Mouse (Mus musculus) liver, embryonic 11.5 days (tissue): ENCODE measurements around the gene Emb. TPM values are rescaled to one million over a fixed set of nuclear protein-coding genes. Genes with fewer than 3 reads are reported as not detected.
A peak's percentile ranks its signal among the peaks of the same experiment; 100 is the strongest.

Experiments
- ATAC-seq: fragments of 200-750 bp; cut with Nextera tagmentation; replicated peaks from 2 replicates; pipeline ENCODE4 v1.8.0; 2017; ENCODE audit warnings: moderate number of reproducible peaks, mild to moderate bottlenecking, moderate TSS enrichment, moderate library complexity; ENCODE audit not compliant: low FRiP score
- DNase-seq: peaks from one replicate; pipeline ENCODE4 v3.0.0-alpha.2; 2017; ENCODE audit warnings: low spot score
- H3K27ac ChIP-seq: fragments of 300-500 bp; sonication (generic); 2 replicates; pipeline ENCODE4 v1.5.1; 2014; ENCODE audit warnings: mild to moderate bottlenecking, low read depth, low read length, control low read depth
- H3K27me3 ChIP-seq: fragments of 300-500 bp; sonication (generic); replicated peaks from 2 replicates; pipeline ENCODE4 v1.6.1; 2014; ENCODE audit warnings: low read length, mixed read lengths; ENCODE audit not compliant: control insufficient read depth, insufficient read depth
- H3K36me3 ChIP-seq: fragments of 300-500 bp; sonication (generic); 2 replicates; pipeline ENCODE4 v1.6.1; 2014; ENCODE audit warnings: mild to moderate bottlenecking, low read length, moderate library complexity, mixed read lengths; ENCODE audit not compliant: control insufficient read depth, insufficient read depth
- H3K4me1 ChIP-seq: fragments of 300-500 bp; sonication (generic); replicated peaks from 2 replicates; pipeline ENCODE4 v1.6.1; 2014; ENCODE audit warnings: low read length, mixed read lengths; ENCODE audit not compliant: control insufficient read depth, insufficient read depth
- H3K4me2 ChIP-seq: fragments of 300-500 bp; sonication (generic); 2 replicates; pipeline ENCODE4 v1.6.1; 2014; ENCODE audit warnings: mild to moderate bottlenecking, control low read depth, moderate library complexity
- H3K4me3 ChIP-seq: fragments of 300-500 bp; sonication (generic); 2 replicates; pipeline ENCODE4 v1.5.1; 2014; ENCODE audit warnings: low read depth, low read length, control low read depth
- H3K9ac ChIP-seq: fragments of 300-500 bp; sonication (generic); 2 replicates; pipeline ENCODE4 v1.6.1; 2014; ENCODE audit warnings: low read depth, low read length, control low read depth
- H3K9me3 ChIP-seq: fragments of 300-500 bp; sonication (generic); 2 replicates; pipeline ENCODE4 v1.6.1; 2016; ENCODE audit warnings: low read length, inconsistent platforms, mixed read lengths; ENCODE audit not compliant: control insufficient read depth
- WGBS: fragments of 180-500 bp; shearing (Covaris S2); extraction: QIAGEN DNeasy Blood & Tissue Kit; methylation state at CpG from one replicate; pipeline ENCODE4 v1.1.7; 2014; 5-methylcytosine and 5-hydroxymethylcytosine counted together
- polyA plus RNA-seq: library from polyadenylated mRNA; unstranded; fragments of >200 nt; fragmentation: Nextera tagmentation; extraction: Ambion mirVana; gene quantifications from 2 replicates; pipeline ENCODE4 v1.2.1, GENCODE M21; 2014

Emb gene
- polyA plus RNA-seq, 1 experiment from 2014 or later, result 27.4 TPM

DNA sequence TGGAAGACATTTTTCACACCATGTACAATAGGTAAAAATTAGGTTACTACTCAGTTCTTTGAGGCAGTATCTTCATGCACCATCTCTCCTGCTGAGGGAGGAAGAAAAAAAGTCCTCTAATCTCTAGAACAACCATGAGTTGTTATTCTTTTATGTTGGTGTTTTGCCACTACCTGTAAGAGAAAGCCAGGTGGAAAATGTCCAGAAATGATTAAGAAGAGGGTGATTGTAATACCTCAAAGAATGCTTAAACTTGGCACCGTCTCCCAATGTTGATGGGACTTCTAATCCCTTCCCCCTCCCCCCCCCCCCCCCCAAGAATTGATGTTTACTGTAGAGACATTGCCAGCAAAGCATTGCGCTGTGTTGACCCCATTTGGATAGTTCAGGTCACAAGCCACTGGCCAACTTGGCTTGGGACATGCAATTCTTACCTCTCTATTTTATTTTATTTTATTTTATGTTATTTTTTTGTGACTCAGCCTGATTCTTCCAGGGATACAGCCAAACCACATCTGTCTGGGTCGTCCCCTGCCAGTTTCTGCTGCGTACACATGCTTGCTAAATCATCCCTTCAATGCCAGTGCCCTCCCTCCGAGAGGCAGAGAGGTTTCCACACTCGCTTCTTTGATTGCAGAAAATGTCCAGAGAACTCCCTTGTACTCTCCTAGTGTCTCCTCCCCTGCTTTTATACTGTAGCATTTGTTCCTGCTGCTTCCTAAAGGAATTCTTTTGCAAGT lies 22.2 kb downstream of the Emb start:
- no peaks in the 10 kb centered on the region for H3K27me3 ChIP-seq
- H3K4me3 ChIP-seq, result no peak overlapping the region
- no peaks in the 10 kb centered on the region for H3K4me1 ChIP-seq
- no peaks in the 10 kb centered on the region for H3K9me3 ChIP-seq
- H3K27ac ChIP-seq, result no peak overlapping the region
- no peaks in the 10 kb centered on the region for H3K36me3 ChIP-seq
- no peak overlapping the region for H3K9ac ChIP-seq
- H3K4me2 ChIP-seq, result no peak overlapping the region
- no peak for ATAC-seq
- no peak for DNase-seq
- 79% methylated on average over 6 of the region's 6 CpGs for whole genome bisulfite sequencing

DNA sequence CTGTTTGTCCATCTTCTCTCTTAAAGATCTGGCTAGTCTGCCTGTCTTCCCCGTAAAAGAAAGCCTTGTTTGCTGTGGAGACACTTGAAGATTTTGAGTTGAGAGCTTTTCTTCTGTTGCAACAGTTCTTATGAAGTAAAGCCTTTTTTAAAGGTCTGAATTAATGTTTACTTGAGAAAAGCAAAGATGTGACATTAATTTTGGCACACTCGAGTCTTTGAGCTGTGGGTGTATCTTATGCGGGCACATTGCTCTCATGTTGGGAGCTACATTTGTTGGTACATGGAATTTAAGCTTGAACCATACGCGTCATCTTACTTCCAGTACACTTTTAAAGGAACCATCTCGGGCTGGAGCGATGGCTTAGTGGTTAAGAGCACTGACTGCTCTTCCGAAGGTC lies 25.5 kb downstream of the Emb start:
- Histone ChIP-seq H3K27ac (no peak overlapping the region), H3K4me2 (no peak overlapping the region), H3K9me3 (no peaks in the 10 kb centered on the region), H3K9ac (no peak overlapping the region), H3K4me3 (no peak overlapping the region), H3K27me3 (no peaks in the 10 kb centered on the region), H3K36me3 (no peaks in the 10 kb centered on the region), H3K4me1 (no peaks in the 10 kb centered on the region)
- WGBS, result 91% methylated on average over 8 of the region's 8 CpGs
- DNase-seq, result no peak
- no peak for ATAC-seq

- H3K4me3 ChIP-seq, result no peak overlapping the region
- H3K4me1 ChIP-seq, result no peaks in the 10 kb centered on the region
- DNase-seq (no peak), ATAC-seq (no peak)
- H3K4me2 ChIP-seq, result no peak overlapping the region
- H3K9me3 ChIP-seq, result no peaks in the 10 kb centered on the region
- no peaks in the 10 kb centered on the region for H3K27me3 ChIP-seq
- no peak overlapping the region for H3K27ac ChIP-seq
- H3K9ac ChIP-seq, result no peak overlapping the region
- WGBS, result 81% methylated on average over 7 of the region's 7 CpGs
- H3K36me3 ChIP-seq, result no peaks in the 10 kb centered on the region
Observed at GRCm38 (mm10) chr13:117234486-117234885, 26.1 kb downstream of the Emb start.

DNA sequence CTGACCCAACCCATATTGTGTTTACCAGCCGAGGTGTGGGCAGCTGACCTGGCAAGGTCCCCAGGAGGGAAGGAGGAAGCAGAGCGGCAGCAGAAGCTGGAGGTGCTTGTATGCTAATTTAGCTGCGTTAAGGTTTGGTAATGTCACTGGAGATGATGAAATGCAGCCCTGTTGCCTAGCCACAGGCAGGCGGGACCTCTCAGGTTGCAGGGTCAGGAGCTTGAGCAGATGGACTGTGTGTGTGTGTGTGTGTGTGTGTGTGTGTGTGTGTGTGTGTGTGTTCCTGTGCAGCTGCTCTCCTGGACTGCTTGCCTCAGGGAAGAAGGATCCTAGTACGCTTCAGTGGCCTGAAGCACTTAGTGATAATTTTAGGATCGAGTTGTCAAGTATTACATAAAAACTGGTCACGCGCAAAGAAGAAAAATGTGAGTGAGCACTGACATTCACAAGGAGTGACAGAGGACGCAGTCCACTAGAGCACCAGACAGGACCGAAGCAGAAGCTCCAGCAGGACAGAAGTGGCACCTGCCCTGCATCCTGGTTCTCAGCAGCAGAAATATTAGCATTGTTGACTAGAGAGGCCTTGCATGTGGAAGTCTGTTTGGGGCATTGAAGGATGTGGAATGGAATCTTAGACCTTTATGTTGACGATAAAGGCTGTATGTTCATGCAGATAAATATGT lies 27.3 kb downstream of the Emb start:
- WGBS, result 63% methylated on average over 11 of the region's 11 CpGs
- H3K4me1 ChIP-seq, result no peaks in the 10 kb centered on the region
- no peak overlapping the region for H3K27ac ChIP-seq
- no peak overlapping the region for H3K9ac ChIP-seq
- H3K27me3 ChIP-seq, result no peaks in the 10 kb centered on the region
- no peak overlapping the region for H3K4me2 ChIP-seq
- ATAC-seq, result peak; percentile 29; the same call in 1 of the 2 replicates
- H3K9me3 ChIP-seq, result no peaks in the 10 kb centered on the region
- no peak overlapping the region for H3K4me3 ChIP-seq
- no peak for DNase-seq
- no peaks in the 10 kb centered on the region for H3K36me3 ChIP-seq

DNA sequence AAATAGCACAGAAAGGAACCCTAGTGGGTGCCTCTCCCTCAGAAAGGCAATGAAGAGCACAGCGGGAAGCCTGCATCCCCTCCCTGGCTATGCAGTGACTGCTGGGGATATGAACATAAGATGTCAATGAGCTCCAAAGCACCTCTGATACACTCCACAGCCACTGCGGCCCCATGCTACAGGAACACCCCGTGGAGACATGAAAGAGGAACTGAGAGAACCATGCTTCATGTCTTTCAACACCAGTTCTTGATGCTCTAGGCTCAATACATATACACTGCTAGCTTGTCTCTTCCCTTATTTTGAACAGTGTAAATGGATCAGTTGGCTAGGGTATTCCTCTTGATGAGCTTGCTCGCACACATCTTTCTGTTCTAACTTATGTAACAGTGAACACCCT lies 28.8 kb downstream of the Emb start:
- no peak overlapping the region for H3K9ac ChIP-seq
- no peaks in the 10 kb centered on the region for H3K4me1 ChIP-seq
- no peak overlapping the region for H3K4me3 ChIP-seq
- no peaks in the 10 kb centered on the region for H3K9me3 ChIP-seq
- no peak overlapping the region for H3K27ac ChIP-seq
- WGBS, result 70% methylated on average over 4 of the region's 4 CpGs
- H3K4me2 ChIP-seq, result no peak overlapping the region
- no peaks in the 10 kb centered on the region for H3K36me3 ChIP-seq
- DNase-seq (no peak), ATAC-seq (no peak)
- no peaks in the 10 kb centered on the region for H3K27me3 ChIP-seq

GRCm38 (mm10) chr13:117242063-117242462 lies 33.7 kb downstream of the Emb start:
- Histone ChIP-seq H3K9ac (no peak overlapping the region), H3K27me3 (no peaks in the 10 kb centered on the region), H3K27ac (no peak overlapping the region), H3K4me2 (no peak overlapping the region), H3K4me1 (no peaks in the 10 kb centered on the region), H3K9me3 (no peaks in the 10 kb centered on the region), H3K4me3 (no peak overlapping the region), H3K36me3 (no peaks in the 10 kb centered on the region)
- ATAC-seq (no peak), DNase-seq (no peak)
- 71% methylated on average over 3 of the region's 3 CpGs for whole genome bisulfite sequencing

- H3K9ac ChIP-seq, result no peak overlapping the region
- H3K27ac ChIP-seq, result no peak overlapping the region
- H3K27me3 ChIP-seq, result no peaks in the 10 kb centered on the region
- ATAC-seq (no peak), DNase-seq (no peak)
- no peak overlapping the region for H3K4me3 ChIP-seq
- H3K36me3 ChIP-seq, result no peaks in the 10 kb centered on the region
- no peaks in the 10 kb centered on the region for H3K9me3 ChIP-seq
- no peaks in the 10 kb centered on the region for H3K4me1 ChIP-seq
- WGBS, result 69% methylated on average over 5 of the region's 5 CpGs
- H3K4me2 ChIP-seq, result no peak overlapping the region
Observed at GRCm38 (mm10) chr13:117242621-117243020, 34.3 kb downstream of the Emb start.

GRCm38 (mm10) chr13:117260704-117261103 lies 52.4 kb downstream of the Emb start:
- no peak for DNase-seq
- Histone ChIP-seq H3K9me3 (no peaks in the 10 kb centered on the region), H3K27ac (no peak overlapping the region), H3K9ac (no peak overlapping the region), H3K27me3 (no peaks in the 10 kb centered on the region), H3K4me1 (no peaks in the 10 kb centered on the region), H3K4me2 (no peak overlapping the region), H3K36me3 (no peaks in the 10 kb centered on the region), H3K4me3 (no peak overlapping the region)
- no peak for ATAC-seq
- WGBS, result 69% methylated on average over 4 of the region's 4 CpGs

GRCm38 (mm10) chr13:117266156-117266555 lies 57.8 kb downstream of the Emb start:
- no peaks in the 10 kb centered on the region for H3K9me3 ChIP-seq
- H3K27me3 ChIP-seq, result no peaks in the 10 kb centered on the region
- no peak overlapping the region for H3K27ac ChIP-seq
- DNase-seq, result no peak
- no peak overlapping the region for H3K4me3 ChIP-seq
- no peak overlapping the region for H3K4me2 ChIP-seq
- H3K4me1 ChIP-seq, result no peaks in the 10 kb centered on the region
- ATAC-seq, result no peak
- no peaks in the 10 kb centered on the region for H3K36me3 ChIP-seq
- WGBS, result 67% methylated on average over 2 of the region's 2 CpGs
- no peak overlapping the region for H3K9ac ChIP-seq
